In genomic region chr11:108222616-108223015, GRCm38 (mm10) we compare ENCODE assay signal across 9 mouse cellular contexts.
A peak's percentile ranks its signal among the peaks of the same experiment; 100 is the strongest.
DNase-seq lines count a peak whose midpoint lies in the region; ATAC-seq and TF ChIP-seq lines count a peak whose summit lies in the region.
"Had no signal": no experiment of that assay in that cellular context is flagged by ENCODE, and none has a peak within 500 bp of the region (broad histone marks: within the 10 kb centered on the region; RNA-seq: fewer than 3 reads in every experiment).

No protein-coding gene starts in this region.

- TF ChIP-seq POLR2A in brain, embryonic 14.5 days (IDR thresholded peaks at IDR 0.05; ENCODE audit: borderline replicate concordance, extremely low read depth, insufficient read depth, insufficient read length, poor library complexity, severe bottlenecking): no peak

- no peak for TF ChIP-seq CTCF in brain, embryonic 14.5 days (IDR thresholded peaks at IDR 0.05; ENCODE audit: borderline replicate concordance, extremely low read depth, insufficient read depth, insufficient read length)

- H3K4me3 ChIP-seq in hindbrain, embryonic 16.5 days (ENCODE audit: low read length): no peak overlapping the region
- peak overlapping the region; percentile 87 for H3K4me3 ChIP-seq in megakaryocyte, embryonic 14.5 days (replicated peaks)
- no peak overlapping the region for H3K4me3 ChIP-seq in midbrain, embryonic 11.5 days (ENCODE audit: low read depth, low read length)

- H3K4me1 ChIP-seq in hindbrain, embryonic 16.5 days (ENCODE audit: control insufficient read depth, insufficient read depth, low read depth, low read length): peaks cover 32% of the 10 kb centered on the region
- H3K4me1 ChIP-seq in megakaryocyte, embryonic 14.5 days: peaks cover 98% of the 10 kb centered on the region
- peaks cover 7% of the 10 kb centered on the region; the same call in 1 of the 2 replicates for H3K4me1 ChIP-seq in midbrain, embryonic 11.5 days (ENCODE audit: control insufficient read depth, insufficient read depth, low read length)

- H3K27me3 ChIP-seq in hindbrain, embryonic 16.5 days (replicated peaks; ENCODE audit: control insufficient read depth, insufficient read depth, low read length): no peaks in the 10 kb centered on the region
- H3K27me3 ChIP-seq in megakaryocyte, embryonic 14.5 days (replicated peaks): no peaks in the 10 kb centered on the region
- no peaks in the 10 kb centered on the region; the same call in 1 of the 2 replicates for H3K27me3 ChIP-seq in midbrain, embryonic 11.5 days (ENCODE audit: control insufficient read depth, insufficient read depth, low read length)
- H3K27me3 ChIP-seq: Patski had no signal

- no peak overlapping the region for H3K9ac ChIP-seq in hindbrain, embryonic 16.5 days (ENCODE audit: low read depth, low read length)
- H3K9ac ChIP-seq in midbrain, embryonic 11.5 days (ENCODE audit: low read length): no peak overlapping the region

- no peak overlapping the region for H3K4me2 ChIP-seq in hindbrain, embryonic 16.5 days (ENCODE audit: low read length)
- no peak overlapping the region for H3K4me2 ChIP-seq in midbrain, embryonic 11.5 days

- ATAC-seq in hindbrain, embryonic 16.5 days: no peak
- ATAC-seq in midbrain, embryonic 11.5 days (ENCODE audit: low FRiP score): no peak
- ATAC-seq: Patski had no signal

- H3K9me3 ChIP-seq in hindbrain, embryonic 16.5 days (ENCODE audit: control insufficient read depth, low read length): no peaks in the 10 kb centered on the region
- H3K9me3 ChIP-seq in megakaryocyte, embryonic 14.5 days: no peaks in the 10 kb centered on the region
- no peaks in the 10 kb centered on the region for H3K9me3 ChIP-seq in midbrain, embryonic 11.5 days (ENCODE audit: control insufficient read depth, low read length)

- H3K36me3 ChIP-seq in hindbrain, embryonic 16.5 days (ENCODE audit: control insufficient read depth, insufficient read depth, low read length): no peaks in the 10 kb centered on the region
- H3K36me3 ChIP-seq in megakaryocyte, embryonic 14.5 days (replicated peaks; ENCODE audit: low read length): peaks cover 93% of the 10 kb centered on the region
- no peaks in the 10 kb centered on the region for H3K36me3 ChIP-seq in midbrain, embryonic 11.5 days (ENCODE audit: control insufficient read depth, insufficient read depth, low read length)

- WGBS in hindbrain, embryonic 16.5 days: 73% methylated on average over 8 of the region's 8 CpGs
- WGBS in midbrain, embryonic 11.5 days: 88% methylated on average over 8 of the region's 8 CpGs

- peak overlapping the region; percentile 49; the same call in 1 of the 2 replicates for H3K27ac ChIP-seq in hindbrain, embryonic 16.5 days (ENCODE audit: low read depth, low read length)
- H3K27ac ChIP-seq in midbrain, embryonic 11.5 days (ENCODE audit: low read depth, low read length): no peak overlapping the region

- peak; percentile 51 for DNase-seq in layer of hippocampus, adult 11-12 months (ENCODE audit: low spot score)
- no peak for DNase-seq in layer of hippocampus, postnatal 25 days (ENCODE audit: extremely low spot score in 1 of 2, low spot score in 1 of 2)
- DNase-seq in brain, embryonic 14.5 days (ENCODE audit: low read depth): peak; percentile 78
- DNase-seq in midbrain, embryonic 11.5 days (ENCODE audit: low spot score, missing footprints): no peak
- no peak for DNase-seq in retina, postnatal 1 day
- no peak for DNase-seq in adrenal gland, adult 2 months

Comparison
In these comparisons a context has a peak if more than half of its experiments do, and no peak if none do; other contexts are left out.
1. DNase-seq: peak in layer of hippocampus, adult 11-12 months (single experiment) and brain, embryonic 14.5 days (single experiment); none in layer of hippocampus, postnatal 25 days (0 of 2), midbrain, embryonic 11.5 days (single experiment), retina, postnatal 1 day (single experiment) and adrenal gland, adult 2 months (single experiment).